Mouse (Mus musculus): Measurements from ENCODE around the gene Prkacb. TPM values are rescaled to one million over a fixed set of nuclear protein-coding genes. Genes with fewer than 3 reads are reported as not detected.
"Not testable (repeated sequence)": the region's sequence is repeated elsewhere in the genome, so short reads cannot be mapped to it uniquely, and the experiment has no call there.

The Prkacb gene
- polyA plus RNA-seq, 1 experiment from 2014 or later, result 133 TPM

DNA sequence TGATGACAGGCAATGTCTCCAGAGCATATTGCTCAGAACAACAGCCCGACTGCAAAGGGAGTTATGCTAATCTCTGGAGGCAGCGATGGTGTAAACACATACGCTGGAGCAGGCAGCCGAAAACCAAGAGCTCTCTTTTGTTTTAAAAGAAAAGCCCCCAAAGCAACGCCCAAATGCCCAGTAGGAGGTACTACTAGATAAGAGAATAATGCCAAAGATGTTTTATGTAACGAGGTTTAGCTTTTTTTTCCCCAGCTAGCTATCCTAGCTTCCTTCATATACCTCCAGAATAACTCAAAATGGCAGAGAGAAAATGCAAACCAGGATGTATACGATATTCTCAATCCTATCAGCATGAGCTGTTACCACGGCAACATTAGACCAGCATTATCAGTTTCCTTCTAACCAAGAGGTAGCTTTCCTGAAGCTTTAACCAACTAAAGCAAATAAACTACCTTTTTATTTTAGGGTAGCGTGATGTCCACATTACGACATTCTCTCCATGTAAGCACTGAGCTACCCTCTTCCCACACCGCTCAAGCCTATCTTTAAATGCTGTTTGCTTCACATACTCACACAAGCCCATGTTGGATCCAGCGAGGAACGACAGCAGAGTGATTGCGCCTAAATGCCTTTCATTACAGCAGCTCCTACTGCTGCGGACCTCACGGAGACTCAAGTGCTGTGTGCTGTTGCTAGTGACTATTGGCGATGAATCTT lies 42.7 kb downstream of the Prkacb start:
- Histone ChIP-seq H3K9me3 (no peaks in the 10 kb centered on the region), H3K36me3 (no peaks in the 10 kb centered on the region), H3K4me2 (peak overlapping the region; percentile 53), H3K4me1 (replicated peaks) (peaks cover 46% of the 10 kb centered on the region), H3K4me3 (peak overlapping the region; percentile 41), H3K27ac (replicated peaks) (peak overlapping the region; percentile 92), H3K9ac (peak overlapping the region; percentile 73), H3K27me3 (no peaks in the 10 kb centered on the region)
- peak; percentile 83 for ATAC-seq (ENCODE audit: low read depth)
- WGBS, result 11% methylated on average over 17 of the region's 17 CpGs

DNA sequence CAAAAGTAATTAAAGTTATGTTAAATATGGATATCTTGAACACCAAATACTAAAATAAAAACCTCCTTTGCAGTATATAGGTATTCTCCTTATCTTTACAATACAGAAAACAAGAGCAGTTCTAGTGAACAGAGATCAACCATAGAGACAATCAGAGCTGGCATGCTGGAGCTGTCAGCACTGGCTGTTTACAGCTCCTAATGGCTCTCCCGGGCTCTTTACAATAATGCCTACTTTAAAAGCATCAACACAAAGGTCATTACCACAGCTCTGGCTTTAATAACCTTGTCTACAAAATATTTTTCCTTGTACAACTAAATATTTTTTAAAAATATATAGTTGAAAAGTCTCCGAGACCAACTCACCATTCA lies 43.2 kb downstream of the Prkacb start:
- Histone ChIP-seq H3K27ac (replicated peaks) (peak overlapping the region; percentile 92), H3K9me3 (no peaks in the 10 kb centered on the region), H3K9ac (peak overlapping the region; percentile 73), H3K4me2 (peak overlapping the region; percentile 53), H3K27me3 (no peaks in the 10 kb centered on the region), H3K36me3 (no peaks in the 10 kb centered on the region), H3K4me1 (replicated peaks) (peaks cover 46% of the 10 kb centered on the region), H3K4me3 (peak overlapping the region; percentile 41)
- WGBS, result 13% methylated on average over 2 of the region's 2 CpGs
- peak; percentile 74 for ATAC-seq (ENCODE audit: low read depth)

DNA sequence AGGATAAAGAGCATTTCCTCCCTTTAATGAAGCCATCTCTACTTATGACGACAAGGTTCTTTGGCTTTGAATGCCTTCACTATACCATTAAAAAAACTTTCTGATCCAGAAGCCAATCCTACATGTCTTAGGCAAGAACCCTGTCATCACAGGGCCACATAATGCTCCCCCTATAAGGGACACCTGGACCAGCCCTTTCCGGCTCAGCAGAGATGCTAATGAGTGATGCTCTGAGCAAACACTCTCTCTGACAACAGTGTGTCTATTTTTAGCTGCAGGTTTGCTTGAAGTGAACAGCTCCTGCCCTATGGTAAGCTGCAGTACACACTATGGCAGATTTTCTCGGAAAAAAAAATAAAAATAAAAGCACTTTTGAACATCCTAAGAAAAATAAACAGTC lies 43.9 kb downstream of the Prkacb start:
- H3K4me1 ChIP-seq (replicated peaks), result peaks cover 46% of the 10 kb centered on the region
- peak overlapping the region; percentile 81 for H3K27ac ChIP-seq (replicated peaks)
- no peaks in the 10 kb centered on the region for H3K9me3 ChIP-seq
- no peaks in the 10 kb centered on the region for H3K36me3 ChIP-seq
- peak overlapping the region; percentile 68 for H3K9ac ChIP-seq
- no peaks in the 10 kb centered on the region for H3K27me3 ChIP-seq
- peak overlapping the region; percentile 59 for H3K4me2 ChIP-seq
- H3K4me3 ChIP-seq, result peak overlapping the region; percentile 41
- ATAC-seq (ENCODE audit: low read depth), result peak; percentile 49; the same call in 1 of the 2 replicates
- 45% methylated on average over 3 of the region's 3 CpGs for WGBS

DNA sequence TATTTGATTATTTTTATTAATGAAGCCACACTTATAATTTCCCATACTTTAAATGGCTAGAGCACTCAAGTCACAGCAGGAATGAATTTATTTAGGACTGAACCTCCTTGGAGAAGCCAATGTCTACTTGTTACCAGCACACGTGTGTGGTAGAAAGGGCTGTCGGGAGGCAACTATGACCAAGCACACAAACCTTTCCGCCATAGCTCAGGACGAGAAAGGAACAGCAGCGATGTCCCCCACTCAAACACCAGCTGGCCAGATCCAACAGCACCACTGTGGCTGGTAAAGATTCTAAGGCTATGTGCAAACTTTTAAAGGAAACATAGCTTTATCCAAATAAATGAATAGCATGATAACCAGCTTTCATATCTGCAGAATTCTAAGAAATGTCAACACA lies 44.4 kb downstream of the Prkacb start:
- Histone ChIP-seq H3K27ac (replicated peaks) (peak overlapping the region; percentile 81), H3K9ac (peak overlapping the region; percentile 68)
- no peak for ATAC-seq (ENCODE audit: low read depth)

DNA sequence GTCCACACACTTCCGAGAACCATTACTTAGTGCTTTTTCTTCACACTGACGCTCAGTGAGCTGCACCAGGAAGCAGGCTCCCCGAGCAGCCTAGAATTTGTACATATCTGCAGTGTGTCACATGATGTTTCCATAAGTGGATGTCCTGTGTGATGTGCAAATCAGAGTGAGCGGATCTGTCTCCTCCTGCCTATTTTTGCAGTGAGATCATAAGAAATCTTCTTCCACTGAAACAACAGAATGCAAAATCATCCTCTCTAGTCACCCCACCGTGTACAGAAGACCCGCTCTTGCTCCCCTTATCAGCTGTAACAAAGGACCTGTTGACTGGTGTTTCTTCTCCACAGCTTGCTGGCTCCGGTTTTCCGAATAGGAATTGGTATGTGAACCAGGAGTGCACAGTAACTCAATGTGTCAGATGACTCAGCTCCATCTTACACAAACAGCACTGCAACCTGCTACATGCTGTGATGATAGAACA lies 46.0 kb downstream of the Prkacb start:
- no peaks in the 10 kb centered on the region for H3K27me3 ChIP-seq
- 59% methylated on average over 8 of the region's 8 CpGs for WGBS
- H3K9ac ChIP-seq, result no peak overlapping the region
- peak overlapping the region; percentile 43 for H3K27ac ChIP-seq (replicated peaks)
- no peak overlapping the region for H3K4me3 ChIP-seq
- H3K36me3 ChIP-seq, result no peaks in the 10 kb centered on the region
- H3K4me1 ChIP-seq (replicated peaks), result peaks cover 46% of the 10 kb centered on the region
- H3K4me2 ChIP-seq, result peak overlapping the region; percentile 59
- H3K9me3 ChIP-seq, result no peaks in the 10 kb centered on the region
- no peak for ATAC-seq (ENCODE audit: low read depth)

More for the DNA sequence above, 44.4 kb downstream of the Prkacb start:
- 74% methylated on average over 5 of the region's 5 CpGs for WGBS
- H3K4me3 ChIP-seq, result peak overlapping the region; percentile 41
- H3K4me1 ChIP-seq (replicated peaks), result peaks cover 46% of the 10 kb centered on the region
- peak overlapping the region; percentile 59 for H3K4me2 ChIP-seq
- H3K36me3 ChIP-seq, result no peaks in the 10 kb centered on the region
- no peaks in the 10 kb centered on the region for H3K9me3 ChIP-seq
- no peaks in the 10 kb centered on the region for H3K27me3 ChIP-seq

DNA sequence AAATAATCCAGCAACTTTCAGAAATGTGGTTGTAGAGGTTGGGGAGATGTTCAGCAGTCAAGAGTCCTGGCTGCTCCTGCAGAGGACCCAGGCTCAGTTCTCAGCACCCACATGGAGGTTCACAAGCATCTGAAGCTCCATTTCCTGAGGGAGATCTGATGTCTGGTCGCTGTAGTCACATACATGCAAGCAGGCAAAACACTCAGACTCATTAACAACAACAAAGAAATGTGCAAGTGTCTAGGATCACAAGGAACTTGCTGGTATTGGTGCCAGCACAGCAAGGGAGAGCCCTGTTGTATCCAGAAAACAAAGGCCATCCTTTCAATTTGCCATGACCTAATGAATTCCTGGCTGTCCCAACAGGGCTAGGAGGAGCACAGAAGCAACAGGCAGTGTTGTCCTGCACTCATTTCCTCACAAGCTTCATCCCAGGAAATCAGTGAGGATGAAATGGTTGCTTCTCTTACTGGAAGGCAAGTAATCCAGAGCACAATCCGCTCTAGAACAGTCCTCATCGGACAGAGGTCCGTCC lies 46.7 kb downstream of the Prkacb start:
- Histone ChIP-seq H3K9me3 (no peaks in the 10 kb centered on the region), H3K4me2 (peak overlapping the region; percentile 59), H3K36me3 (no peaks in the 10 kb centered on the region), H3K27ac (replicated peaks) (peak overlapping the region; percentile 19; the same call in 1 of the 2 replicates), H3K27me3 (no peaks in the 10 kb centered on the region), H3K4me3 (no peak overlapping the region), H3K9ac (no peak overlapping the region), H3K4me1 (replicated peaks) (peaks cover 43% of the 10 kb centered on the region)
- WGBS, result 85% methylated on average over 4 of the region's 4 CpGs
- ATAC-seq (ENCODE audit: low read depth), result no peak

DNA sequence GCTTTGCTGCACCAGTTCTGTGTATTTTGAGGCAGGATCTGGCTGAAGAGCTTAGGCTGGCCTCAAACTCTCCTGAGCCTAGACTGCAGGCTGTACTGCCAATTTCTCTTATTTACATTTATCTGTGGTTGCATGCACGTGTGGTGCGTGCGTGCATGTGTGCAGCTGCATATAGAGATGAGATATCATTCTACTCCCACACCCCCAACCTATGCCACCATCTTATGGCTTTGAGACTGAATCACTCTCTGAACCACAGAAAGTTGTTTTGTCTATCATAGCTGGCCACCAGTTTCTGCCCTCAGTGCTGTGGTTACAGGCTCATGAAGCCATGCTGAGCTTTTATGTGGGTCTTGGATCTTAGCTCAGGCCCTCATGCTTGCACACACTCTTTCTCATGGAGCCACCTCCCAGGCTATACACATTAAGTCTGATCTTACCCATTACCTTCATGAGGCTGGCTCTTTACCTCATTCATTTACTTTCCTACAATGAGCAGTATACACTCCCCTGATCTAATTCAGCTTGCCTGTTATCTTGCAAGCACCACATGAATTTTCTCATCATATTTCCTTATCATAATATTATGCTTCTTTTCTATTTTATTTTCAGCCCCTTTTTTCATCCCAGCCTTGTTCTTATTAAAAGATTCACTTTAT lies 47.8 kb downstream of the Prkacb start:
- no peaks in the 10 kb centered on the region for H3K36me3 ChIP-seq
- ATAC-seq (ENCODE audit: low read depth), result no peak

DNA sequence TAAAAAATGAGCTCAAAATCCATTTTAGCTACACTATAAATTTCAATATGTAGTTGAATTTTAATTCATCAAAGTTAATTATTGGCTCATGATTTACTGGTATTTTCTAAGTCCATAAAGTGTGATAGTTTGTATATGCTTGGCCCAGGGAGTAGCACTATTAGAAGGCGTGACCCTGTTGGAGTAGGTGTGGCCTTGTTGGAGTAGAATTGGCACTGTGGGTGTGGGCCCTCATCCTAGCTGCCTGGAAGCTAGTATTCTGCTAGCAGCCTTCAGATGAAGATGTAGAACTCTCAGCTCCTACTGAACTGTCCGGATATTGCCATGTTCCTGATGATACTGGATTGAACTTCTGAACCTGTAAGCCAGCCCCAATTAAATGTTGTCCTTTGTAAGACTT lies 49.7 kb downstream of the Prkacb start:
- H3K4me2 ChIP-seq; H3K4me3 ChIP-seq; H3K9me3 ChIP-seq; H3K27me3 ChIP-seq; ATAC-seq (ENCODE audit: low read depth); H3K36me3 ChIP-seq; H3K9ac ChIP-seq; H3K27ac ChIP-seq (replicated peaks): not testable (repeated sequence)
- peaks cover 27% of the 10 kb centered on the region for H3K4me1 ChIP-seq (replicated peaks)
- WGBS, result 96% methylated on average over 2 of the region's 2 CpGs

More for the DNA sequence above, 47.8 kb downstream of the Prkacb start:
- no peaks in the 10 kb centered on the region for H3K9me3 ChIP-seq
- H3K4me3 ChIP-seq, result no peak overlapping the region
- no peak overlapping the region for H3K27ac ChIP-seq (replicated peaks)
- 96% methylated on average over 3 of the region's 3 CpGs for WGBS
- H3K4me2 ChIP-seq, result no peak overlapping the region
- H3K9ac ChIP-seq, result no peak overlapping the region
- H3K27me3 ChIP-seq, result no peaks in the 10 kb centered on the region
- H3K4me1 ChIP-seq (replicated peaks), result peaks cover 32% of the 10 kb centered on the region

DNA sequence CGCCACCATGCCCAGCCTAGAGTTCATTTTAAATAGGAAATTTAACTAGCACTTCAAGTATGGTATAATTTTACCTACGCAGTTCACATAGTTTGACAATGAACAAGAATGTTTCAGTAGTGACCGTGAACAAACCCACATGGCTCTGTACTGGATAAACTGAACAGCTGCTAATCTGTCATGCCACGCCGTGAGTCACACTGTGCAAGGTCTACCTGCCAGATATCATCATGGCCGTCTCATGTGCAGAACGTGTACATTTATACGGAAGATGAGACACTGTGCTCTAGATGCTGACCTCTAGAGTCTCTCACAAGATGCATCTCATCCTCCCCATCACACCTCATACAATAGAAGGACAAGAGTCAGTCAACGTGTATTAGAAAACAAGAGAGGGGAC lies 51.5 kb downstream of the Prkacb start:
- 97% methylated on average over 9 of the region's 9 CpGs for WGBS
- Histone ChIP-seq H3K27me3 (no peaks in the 10 kb centered on the region), H3K27ac (replicated peaks) (no peak overlapping the region), H3K9me3 (no peaks in the 10 kb centered on the region), H3K4me1 (replicated peaks) (peaks cover 15% of the 10 kb centered on the region), H3K36me3 (no peaks in the 10 kb centered on the region), H3K9ac (no peak overlapping the region), H3K4me2 (no peak overlapping the region), H3K4me3 (no peak overlapping the region)
- ATAC-seq (ENCODE audit: low read depth), result no peak

DNA sequence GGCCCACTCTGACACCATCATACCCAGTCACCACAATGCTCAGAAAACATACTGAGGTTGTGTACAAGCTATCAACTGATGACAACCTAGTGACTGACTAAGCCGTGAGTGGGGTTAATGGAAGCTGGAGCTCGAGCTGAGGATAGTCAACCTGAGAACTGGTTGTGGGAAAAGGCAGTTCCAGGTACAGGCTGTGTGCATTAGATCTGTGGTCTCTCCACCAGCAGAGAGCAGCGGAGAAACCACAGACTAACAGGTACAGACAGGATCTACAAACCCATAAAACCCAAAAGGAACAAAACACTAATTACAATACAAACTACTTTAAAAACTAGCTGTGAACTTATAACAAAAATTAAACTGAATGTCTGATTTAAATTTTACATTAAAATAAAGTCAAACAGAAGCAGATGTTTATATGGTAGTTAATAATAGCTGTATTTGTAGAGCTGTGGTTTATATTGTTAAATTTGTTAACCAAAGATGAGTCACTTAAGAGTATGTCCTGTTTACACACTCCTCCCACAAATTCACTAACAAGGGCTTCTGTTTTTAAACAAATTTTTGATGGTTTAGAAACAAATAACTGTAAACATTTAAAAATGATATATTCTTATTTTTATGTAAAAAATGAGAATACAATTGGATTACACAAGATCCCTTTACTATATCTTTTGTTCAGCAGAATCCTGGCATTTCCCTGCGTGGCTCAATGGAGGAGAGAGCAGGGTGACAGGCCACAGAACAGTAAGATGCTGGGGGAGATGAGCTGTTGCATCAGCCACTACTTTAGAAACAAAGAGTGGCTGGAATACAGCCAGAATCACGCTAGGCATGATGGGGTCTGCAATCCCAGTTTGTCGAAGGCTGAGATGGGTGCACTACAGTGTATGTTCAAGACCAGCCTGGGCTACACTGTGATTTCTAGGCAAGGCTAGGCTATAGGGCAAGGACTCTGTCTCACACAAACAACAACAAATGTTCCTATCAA lies 54.5 kb downstream of the Prkacb start:
- 75% methylated on average over 6 of the region's 6 CpGs for WGBS
- no peak overlapping the region for H3K4me3 ChIP-seq
- H3K9me3 ChIP-seq, result no peaks in the 10 kb centered on the region
- peaks cover 17% of the 10 kb centered on the region for H3K36me3 ChIP-seq
- peaks cover 12% of the 10 kb centered on the region for H3K4me1 ChIP-seq (replicated peaks)
- H3K9ac ChIP-seq, result no peak overlapping the region
- H3K27me3 ChIP-seq, result no peaks in the 10 kb centered on the region
- no peak for ATAC-seq (ENCODE audit: low read depth)
- H3K27ac ChIP-seq (replicated peaks), result no peak overlapping the region
- no peak overlapping the region for H3K4me2 ChIP-seq

DNA sequence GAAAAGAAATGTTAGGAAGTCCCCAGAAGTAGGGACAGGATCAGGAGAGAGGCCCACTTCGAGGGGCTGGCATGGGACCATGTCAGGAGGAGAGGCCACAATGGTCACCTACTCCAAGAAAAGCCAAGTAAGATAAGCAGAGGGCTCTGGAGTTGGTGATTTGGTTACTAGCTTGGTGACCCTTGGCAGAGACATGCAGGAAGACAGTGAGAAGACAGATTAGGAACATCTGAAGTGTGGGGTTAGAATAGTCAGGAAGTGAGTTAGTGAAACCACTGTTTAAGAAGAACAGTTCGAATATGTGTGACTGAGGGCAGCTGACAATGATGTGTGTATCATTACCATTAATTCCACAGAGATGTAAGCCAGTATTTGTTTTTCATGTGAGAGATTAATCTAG lies 58.5 kb downstream of the Prkacb start:
- Histone ChIP-seq H3K4me2 (no peak overlapping the region), H3K9ac (no peak overlapping the region), H3K4me1 (replicated peaks) (peaks cover 12% of the 10 kb centered on the region), H3K9me3 (no peaks in the 10 kb centered on the region), H3K36me3 (peaks cover 46% of the 10 kb centered on the region), H3K27me3 (no peaks in the 10 kb centered on the region), H3K4me3 (no peak overlapping the region), H3K27ac (replicated peaks) (no peak overlapping the region)
- WGBS, result 91% methylated on average over 2 of the region's 2 CpGs
- ATAC-seq (ENCODE audit: low read depth), result no peak

Data from neural tube, embryonic 13.5 days (tissue).